ENCODE assay signal across 21 mouse cellular contexts in genomic region chr2:27975786-27976185, GRCm38 (mm10).
DNase-seq lines count a peak whose midpoint lies in the region; ATAC-seq and TF ChIP-seq lines count a peak whose summit lies in the region.
"Had no signal": no experiment of that assay in that cellular context is flagged by ENCODE, and none has a peak within 500 bp of the region (broad histone marks: within the 10 kb centered on the region; RNA-seq: fewer than 3 reads in every experiment).

No protein-coding gene starts in this region.

- H3K27ac ChIP-seq in forebrain, embryonic 13.5 days: peak overlapping the region; percentile 35
- no peak overlapping the region for H3K27ac ChIP-seq in forebrain, embryonic 12.5 days
- H3K27ac ChIP-seq: gastrocnemius, adult 2 months; hindbrain, embryonic 10.5 days; kidney, embryonic 15.5 days; layer of hippocampus, adult 2 months; macrophage had no signal

- no peak for TF ChIP-seq POLR2A in brain, embryonic 14.5 days (IDR thresholded peaks at IDR 0.05; ENCODE audit: borderline replicate concordance, extremely low read depth, insufficient read depth, insufficient read length, poor library complexity, severe bottlenecking)

- no peaks in the 10 kb centered on the region for H3K9me3 ChIP-seq in forebrain, embryonic 13.5 days (replicated peaks)
- no peaks in the 10 kb centered on the region for H3K9me3 ChIP-seq in forebrain, embryonic 12.5 days
- H3K9me3 ChIP-seq: hindbrain, embryonic 10.5 days; kidney, embryonic 15.5 days had no signal

- TF ChIP-seq CTCF in brain, embryonic 14.5 days (IDR thresholded peaks at IDR 0.05; ENCODE audit: borderline replicate concordance, extremely low read depth, insufficient read depth, insufficient read length): no peak

- H3K36me3 ChIP-seq in forebrain, embryonic 13.5 days (ENCODE audit: poor library complexity, severe bottlenecking): no peaks in the 10 kb centered on the region
- H3K36me3 ChIP-seq in forebrain, embryonic 12.5 days (replicated peaks): no peaks in the 10 kb centered on the region

- H3K4me2 ChIP-seq in forebrain, embryonic 13.5 days: no peak overlapping the region
- H3K4me2 ChIP-seq in forebrain, embryonic 12.5 days: no peak overlapping the region
- H3K4me2 ChIP-seq: kidney, embryonic 15.5 days had no signal

- H3K27me3 ChIP-seq in forebrain, embryonic 13.5 days: no peaks in the 10 kb centered on the region
- no peaks in the 10 kb centered on the region for H3K27me3 ChIP-seq in forebrain, embryonic 12.5 days
- H3K27me3 ChIP-seq: kidney, embryonic 15.5 days; Patski had no signal

- H3K4me3 ChIP-seq in forebrain, embryonic 13.5 days: no peak overlapping the region
- H3K4me3 ChIP-seq in forebrain, embryonic 12.5 days (replicated peaks): no peak overlapping the region
- H3K4me3 ChIP-seq: gastrocnemius, adult 2 months; hindbrain, embryonic 10.5 days; kidney, embryonic 15.5 days; layer of hippocampus, adult 2 months had no signal

- ATAC-seq in forebrain, embryonic 13.5 days: no peak; the same call in 1 of the 2 replicates
- no peak for ATAC-seq in forebrain, embryonic 12.5 days (ENCODE audit: low FRiP score)
- no peak for ATAC-seq in cerebellum, adult (ENCODE audit: insufficient number of reproducible peaks, low FRiP score, low TSS enrichment)
- ATAC-seq: inflammation-experienced regulatory T-cells, adult 6 months; Patski had no signal

- no peak overlapping the region for H3K9ac ChIP-seq in forebrain, embryonic 13.5 days
- no peak overlapping the region for H3K9ac ChIP-seq in forebrain, embryonic 12.5 days
- H3K9ac ChIP-seq: kidney, embryonic 15.5 days had no signal

- 44% methylated on average over 2 of the region's 3 CpGs for WGBS in forebrain, embryonic 13.5 days
- 57% methylated on average over 3 of the region's 3 CpGs for WGBS in forebrain, embryonic 12.5 days

- DNase-seq in layer of hippocampus, adult 9-11 months: peak; percentile 18
- DNase-seq in layer of hippocampus, adult 9-10 months (ENCODE audit: low spot score): no peak
- peak; percentile 48 for DNase-seq in brain, embryonic 14.5 days (ENCODE audit: low read depth)
- DNase-seq in right cerebral cortex, postnatal 10 days (ENCODE audit: low spot score in 2 of 2): peak; percentile 46 to 53
- DNase-seq in kidney, postnatal 14 days: no peak
- DNase-seq: adrenal gland, postnatal 36 days; cerebellum, postnatal 14 days; gastrocnemius, adult 2 months; heart, adult 18-20 months; left cerebral cortex, postnatal 4 days; lung, adult 2 months; midbrain, embryonic 14.5 days had no signal

- H3K4me1 ChIP-seq in forebrain, embryonic 13.5 days: no peaks in the 10 kb centered on the region
- H3K4me1 ChIP-seq in forebrain, embryonic 12.5 days: no peaks in the 10 kb centered on the region
- H3K4me1 ChIP-seq: hindbrain, embryonic 10.5 days; kidney, embryonic 15.5 days had no signal

Comparison
In these comparisons a context has a peak if more than half of its experiments do, and no peak if none do; other contexts are left out.
1. DNase-seq: peak in layer of hippocampus, adult 9-11 months (single experiment), brain, embryonic 14.5 days (single experiment) and right cerebral cortex, postnatal 10 days (2 of 2); none in layer of hippocampus, adult 9-10 months (single experiment) and kidney, postnatal 14 days (single experiment).